Mouse (Mus musculus): ENCODE measurements around the gene Pkp3. TPM values are rescaled to one million over a fixed set of nuclear protein-coding genes. Genes with fewer than 3 reads are reported as not detected.

Pkp3 gene
- polyA plus RNA-seq, 2 experiments, result 38.8 to 65.9 TPM

- WGBS, result 71% methylated on average over 17 of the region's 17 CpGs
- ATAC-seq (ENCODE audit: low FRiP score, low read depth) (no peak), DNase-seq (ENCODE audit: low spot score) (no peak)
- TF ChIP-seq POLR2A (IDR thresholded peaks at IDR 0.05; ENCODE audit: borderline replicate concordance, extremely low read depth, insufficient read depth, insufficient read length), result no peak
- no peaks in the 10 kb centered on the region for H3K36me3 ChIP-seq (ENCODE audit: control insufficient read depth, insufficient read depth, low read length)
- no peaks in the 10 kb centered on the region for H3K9me3 ChIP-seq (ENCODE audit: control insufficient read depth, low read length)
- no peak overlapping the region for H3K9ac ChIP-seq (ENCODE audit: low read depth, low read length, severe bottlenecking)
- H3K4me1 ChIP-seq (ENCODE audit: control insufficient read depth, insufficient read depth, low read length), result peaks cover 16% of the 10 kb centered on the region
- H3K27me3 ChIP-seq (ENCODE audit: control insufficient read depth, insufficient read depth, low read length), result no peaks in the 10 kb centered on the region
- H3K4me2 ChIP-seq (replicated peaks; ENCODE audit: low read depth, low read length, severe bottlenecking), result no peak overlapping the region
- no peak overlapping the region for H3K27ac ChIP-seq (replicated peaks; ENCODE audit: low read depth, low read length)
- H3K4me3 ChIP-seq (replicated peaks; ENCODE audit: low read length), result no peak overlapping the region
Measured at GRCm38 (mm10) chr7:141051060-141051685, 26.8 kb upstream of the Pkp3 start.

- Histone ChIP-seq H3K9ac (ENCODE audit: low read depth, low read length, severe bottlenecking) (no peak overlapping the region), H3K27ac (replicated peaks; ENCODE audit: low read depth, low read length) (no peak overlapping the region), H3K4me1 (ENCODE audit: control insufficient read depth, insufficient read depth, low read length) (peaks cover 12% of the 10 kb centered on the region), H3K4me2 (replicated peaks; ENCODE audit: low read depth, low read length, severe bottlenecking) (no peak overlapping the region), H3K9me3 (ENCODE audit: control insufficient read depth, low read length) (no peaks in the 10 kb centered on the region), H3K27me3 (ENCODE audit: control insufficient read depth, insufficient read depth, low read length) (no peaks in the 10 kb centered on the region), H3K36me3 (ENCODE audit: control insufficient read depth, insufficient read depth, low read length) (no peaks in the 10 kb centered on the region), H3K4me3 (replicated peaks; ENCODE audit: low read length) (no peak overlapping the region)
- ATAC-seq (ENCODE audit: low FRiP score, low read depth) (no peak), DNase-seq (ENCODE audit: low spot score) (no peak)
- WGBS, result 90% methylated on average over 4 of the region's 4 CpGs
- no peak for TF ChIP-seq POLR2A (IDR thresholded peaks at IDR 0.05; ENCODE audit: borderline replicate concordance, extremely low read depth, insufficient read depth, insufficient read length)
Measured at GRCm38 (mm10) chr7:141052016-141052415, 26.0 kb upstream of the Pkp3 start.

DNA sequence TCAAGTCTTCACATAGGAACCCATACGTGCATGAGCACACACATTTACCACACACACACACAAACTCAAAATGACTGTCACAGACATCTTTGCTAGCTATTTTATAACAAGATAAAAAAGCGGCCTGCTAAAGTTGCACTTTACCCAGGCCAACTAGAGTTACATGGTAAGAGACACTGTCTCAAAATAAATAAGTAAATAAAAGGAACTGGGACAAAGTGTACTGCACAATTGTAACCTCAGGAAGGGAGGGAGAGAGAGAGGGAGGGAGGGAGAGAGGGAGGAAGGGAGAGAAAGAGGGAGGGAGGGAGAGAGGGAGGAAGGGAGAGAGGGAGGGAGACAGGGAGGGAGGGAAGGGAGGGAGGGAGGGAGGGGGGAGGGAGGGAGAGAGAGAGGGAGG lies 25.6 kb upstream of the Pkp3 start:
- 80% methylated on average over 2 of the region's 2 CpGs for WGBS
- no peak for ATAC-seq (ENCODE audit: low FRiP score, low read depth)
- peaks cover 8% of the 10 kb centered on the region for H3K4me1 ChIP-seq (ENCODE audit: control insufficient read depth, insufficient read depth, low read length)
- H3K4me3 ChIP-seq (replicated peaks; ENCODE audit: low read length), result no peak overlapping the region
- no peak overlapping the region for H3K27ac ChIP-seq (replicated peaks; ENCODE audit: low read depth, low read length)
- DNase-seq (ENCODE audit: low spot score), result no peak
- H3K4me2 ChIP-seq (replicated peaks; ENCODE audit: low read depth, low read length, severe bottlenecking), result no peak overlapping the region
- H3K27me3 ChIP-seq (ENCODE audit: control insufficient read depth, insufficient read depth, low read length), result no peaks in the 10 kb centered on the region
- H3K9me3 ChIP-seq (ENCODE audit: control insufficient read depth, low read length), result no peaks in the 10 kb centered on the region
- H3K36me3 ChIP-seq (ENCODE audit: control insufficient read depth, insufficient read depth, low read length), result no peaks in the 10 kb centered on the region
- TF ChIP-seq POLR2A (IDR thresholded peaks at IDR 0.05; ENCODE audit: borderline replicate concordance, extremely low read depth, insufficient read depth, insufficient read length), result no peak
- no peak overlapping the region for H3K9ac ChIP-seq (ENCODE audit: low read depth, low read length, severe bottlenecking)

DNA sequence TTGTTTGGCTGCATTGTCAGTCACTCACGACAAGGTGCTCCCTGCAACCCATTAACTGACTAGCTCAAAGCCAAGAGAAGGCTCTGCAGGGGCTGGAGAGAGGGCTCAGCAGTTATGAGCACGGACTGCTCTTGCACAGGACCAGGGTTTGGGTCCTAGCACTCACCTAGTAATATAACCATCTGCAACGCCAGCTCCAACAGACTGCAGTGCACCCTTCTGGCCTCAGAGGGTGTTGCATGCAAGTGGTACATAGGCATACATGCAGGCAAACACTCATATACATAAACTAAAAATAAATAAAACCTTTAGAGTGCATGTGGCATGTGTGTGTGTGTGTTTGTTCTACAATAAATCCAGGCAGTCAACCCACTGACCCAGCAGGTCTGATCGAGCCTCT lies 22.2 kb upstream of the Pkp3 start:
- no peaks in the 10 kb centered on the region for H3K9me3 ChIP-seq (ENCODE audit: control insufficient read depth, low read length)
- H3K36me3 ChIP-seq (ENCODE audit: control insufficient read depth, insufficient read depth, low read length), result no peaks in the 10 kb centered on the region
- 79% methylated on average over 4 of the region's 4 CpGs for WGBS
- no peak for DNase-seq (ENCODE audit: low spot score)
- ATAC-seq (ENCODE audit: low FRiP score, low read depth), result no peak
- H3K4me1 ChIP-seq (ENCODE audit: control insufficient read depth, insufficient read depth, low read length), result peaks cover 3% of the 10 kb centered on the region
- no peaks in the 10 kb centered on the region for H3K27me3 ChIP-seq (ENCODE audit: control insufficient read depth, insufficient read depth, low read length)
- H3K4me3 ChIP-seq (replicated peaks; ENCODE audit: low read length), result no peak overlapping the region
- no peak overlapping the region for H3K9ac ChIP-seq (ENCODE audit: low read depth, low read length, severe bottlenecking)
- H3K4me2 ChIP-seq (replicated peaks; ENCODE audit: low read depth, low read length, severe bottlenecking), result no peak overlapping the region
- no peak for TF ChIP-seq POLR2A (IDR thresholded peaks at IDR 0.05; ENCODE audit: borderline replicate concordance, extremely low read depth, insufficient read depth, insufficient read length)
- H3K27ac ChIP-seq (replicated peaks; ENCODE audit: low read depth, low read length), result no peak overlapping the region

DNA sequence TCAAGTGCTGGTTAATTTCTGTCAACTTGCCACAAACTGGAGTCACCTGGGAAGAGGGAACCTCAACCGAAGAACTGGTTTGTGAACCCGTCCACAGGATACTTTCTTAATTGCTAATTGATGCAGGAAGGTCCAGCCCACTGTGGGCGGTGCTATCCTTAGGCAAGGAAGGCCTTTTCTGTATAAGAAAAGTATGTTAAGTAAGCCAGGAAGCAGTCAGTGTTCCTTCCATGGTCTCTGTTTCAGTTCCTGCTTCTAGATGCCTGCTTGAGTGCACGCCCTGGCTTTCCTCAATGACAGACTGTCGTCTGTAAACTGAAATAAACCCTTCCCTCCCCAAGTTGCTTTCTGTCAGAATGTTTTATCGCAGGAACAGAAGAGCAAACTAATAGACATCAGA lies 21.0 kb upstream of the Pkp3 start:
- TF ChIP-seq POLR2A (IDR thresholded peaks at IDR 0.05; ENCODE audit: borderline replicate concordance, extremely low read depth, insufficient read depth, insufficient read length), result no peak
- Histone ChIP-seq H3K36me3 (ENCODE audit: control insufficient read depth, insufficient read depth, low read length) (no peaks in the 10 kb centered on the region), H3K4me2 (replicated peaks; ENCODE audit: low read depth, low read length, severe bottlenecking) (no peak overlapping the region), H3K4me1 (ENCODE audit: control insufficient read depth, insufficient read depth, low read length) (peaks cover 3% of the 10 kb centered on the region), H3K4me3 (replicated peaks; ENCODE audit: low read length) (no peak overlapping the region), H3K27me3 (ENCODE audit: control insufficient read depth, insufficient read depth, low read length) (no peaks in the 10 kb centered on the region), H3K27ac (replicated peaks; ENCODE audit: low read depth, low read length) (no peak overlapping the region), H3K9me3 (ENCODE audit: control insufficient read depth, low read length) (no peaks in the 10 kb centered on the region), H3K9ac (ENCODE audit: low read depth, low read length, severe bottlenecking) (no peak overlapping the region)
- 88% methylated on average over 6 of the region's 6 CpGs for WGBS
- DNase-seq (ENCODE audit: low spot score), result no peak
- no peak for ATAC-seq (ENCODE audit: low FRiP score, low read depth)

All from limb, embryonic 14.5 days (tissue).